Mouse (Mus musculus): Measurements from ENCODE around the gene Pirt. TPM values are rescaled to one million over a fixed set of nuclear protein-coding genes. Genes with fewer than 3 reads are reported as not detected.

The Pirt gene
- polyA plus RNA-seq, 1 experiment from 2014 or later: 0.89 TPM

DNA sequence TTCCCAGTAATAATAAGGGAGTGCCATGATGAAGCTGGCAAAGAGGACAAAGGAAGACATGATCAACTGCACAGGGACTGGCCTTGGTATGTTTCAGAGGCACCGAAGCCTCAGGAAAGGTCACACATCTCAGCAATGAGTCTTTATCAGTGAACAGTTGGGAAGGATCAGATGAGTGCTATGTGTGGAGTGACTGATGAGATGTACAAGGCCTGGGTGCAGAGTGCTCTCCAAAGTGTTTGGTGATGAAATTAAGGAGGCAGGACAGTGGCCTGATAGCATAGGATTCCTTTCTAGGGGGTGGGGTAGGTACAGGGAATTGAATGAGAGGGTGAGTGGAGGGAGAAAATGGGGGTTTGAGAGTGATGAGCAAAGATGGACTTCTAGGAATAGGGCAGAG is 51.7 kb downstream of the Pirt start:
- Histone ChIP-seq H3K27ac (replicated peaks; ENCODE audit: low read depth, low read length) (no peak overlapping the region), H3K9me3 (ENCODE audit: control insufficient read depth, low read length) (no peaks in the 10 kb centered on the region), H3K4me1 (ENCODE audit: control insufficient read depth, insufficient read depth, low read length) (no peaks in the 10 kb centered on the region), H3K36me3 (ENCODE audit: control insufficient read depth, insufficient read depth, low read length) (no peaks in the 10 kb centered on the region), H3K4me2 (ENCODE audit: low read length) (no peak overlapping the region), H3K27me3 (ENCODE audit: control insufficient read depth, insufficient read depth, low read length) (no peaks in the 10 kb centered on the region), H3K4me3 (replicated peaks; ENCODE audit: low read depth, low read length) (no peak overlapping the region), H3K9ac (replicated peaks; ENCODE audit: low read length) (no peak overlapping the region)
- DNase-seq (no peak), ATAC-seq (ENCODE audit: low FRiP score, low TSS enrichment) (no peak)
- 94% methylated on average over 1 of the region's 1 CpGs for WGBS

DNA sequence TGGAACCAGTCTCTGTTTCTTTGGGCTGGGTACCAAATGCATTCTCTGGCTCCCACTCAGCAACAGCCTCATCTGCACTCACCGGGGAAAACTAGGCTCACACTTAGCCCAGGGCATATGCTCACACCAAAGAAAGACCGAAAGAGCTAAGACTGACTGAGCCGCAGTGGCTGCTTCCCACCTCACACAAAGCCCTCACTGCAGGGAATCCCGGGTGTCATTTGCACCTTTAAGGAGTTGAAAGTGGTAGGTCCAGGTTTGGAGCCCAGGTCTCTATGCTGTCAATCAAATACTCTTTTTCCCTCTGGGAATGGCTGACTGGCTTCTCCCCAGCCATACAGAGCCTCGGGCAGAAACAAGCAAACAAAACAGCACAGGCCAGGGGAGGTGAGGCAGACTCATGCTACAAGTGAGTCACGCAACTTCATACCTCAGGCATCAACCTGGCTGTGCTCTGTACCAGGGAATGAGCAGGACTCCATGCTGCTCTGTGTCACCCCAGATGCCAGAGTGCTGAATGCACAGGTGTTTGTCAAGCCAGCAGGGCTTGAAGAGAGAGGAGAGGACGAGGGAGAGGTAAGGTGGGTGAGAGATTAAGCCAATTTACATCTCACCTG is 54.8 kb downstream of the Pirt start:
- H3K27ac ChIP-seq (replicated peaks; ENCODE audit: low read depth, low read length): no peak overlapping the region
- H3K9ac ChIP-seq (replicated peaks; ENCODE audit: low read length): no peak overlapping the region
- no peaks in the 10 kb centered on the region for H3K36me3 ChIP-seq (ENCODE audit: control insufficient read depth, insufficient read depth, low read length)
- no peaks in the 10 kb centered on the region for H3K9me3 ChIP-seq (ENCODE audit: control insufficient read depth, low read length)
- no peaks in the 10 kb centered on the region for H3K27me3 ChIP-seq (ENCODE audit: control insufficient read depth, insufficient read depth, low read length)
- no peak for ATAC-seq (ENCODE audit: low FRiP score, low TSS enrichment)
- H3K4me3 ChIP-seq (replicated peaks; ENCODE audit: low read depth, low read length): no peak overlapping the region
- 26% methylated on average over 7 of the region's 7 CpGs for WGBS
- H3K4me2 ChIP-seq (ENCODE audit: low read length): no peak overlapping the region
- no peaks in the 10 kb centered on the region for H3K4me1 ChIP-seq (ENCODE audit: control insufficient read depth, insufficient read depth, low read length)
- DNase-seq: no peak

DNA sequence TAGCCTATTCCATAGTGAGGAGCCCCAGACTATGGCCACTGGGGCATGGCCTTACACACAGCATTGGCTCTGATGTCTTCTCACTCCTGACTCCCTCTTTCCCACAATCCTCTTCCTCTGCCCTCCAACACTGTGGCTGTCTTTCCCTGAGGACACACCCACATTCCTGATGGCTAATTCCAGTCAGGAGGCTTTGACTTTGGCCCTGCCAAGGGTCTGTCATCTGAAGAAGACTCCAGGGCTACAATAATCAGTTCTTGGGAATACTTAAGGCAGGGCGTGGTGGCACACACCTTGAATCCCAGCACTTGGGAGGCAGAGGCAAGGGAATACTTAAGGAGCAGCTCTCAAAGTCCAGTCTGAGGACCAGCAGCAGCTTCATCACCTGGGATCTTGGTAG is 56.8 kb downstream of the Pirt start:
- H3K27ac ChIP-seq (replicated peaks; ENCODE audit: low read depth, low read length): no peak overlapping the region
- DNase-seq (no peak), ATAC-seq (ENCODE audit: low FRiP score, low TSS enrichment) (no peak)
- no peaks in the 10 kb centered on the region for H3K9me3 ChIP-seq (ENCODE audit: control insufficient read depth, low read length)
- 94% methylated on average over 1 of the region's 1 CpGs for WGBS
- no peak overlapping the region for H3K9ac ChIP-seq (replicated peaks; ENCODE audit: low read length)
- no peaks in the 10 kb centered on the region for H3K36me3 ChIP-seq (ENCODE audit: control insufficient read depth, insufficient read depth, low read length)
- no peaks in the 10 kb centered on the region for H3K27me3 ChIP-seq (ENCODE audit: control insufficient read depth, insufficient read depth, low read length)
- H3K4me1 ChIP-seq (ENCODE audit: control insufficient read depth, insufficient read depth, low read length): no peaks in the 10 kb centered on the region
- no peak overlapping the region for H3K4me2 ChIP-seq (ENCODE audit: low read length)
- no peak overlapping the region for H3K4me3 ChIP-seq (replicated peaks; ENCODE audit: low read depth, low read length)

DNA sequence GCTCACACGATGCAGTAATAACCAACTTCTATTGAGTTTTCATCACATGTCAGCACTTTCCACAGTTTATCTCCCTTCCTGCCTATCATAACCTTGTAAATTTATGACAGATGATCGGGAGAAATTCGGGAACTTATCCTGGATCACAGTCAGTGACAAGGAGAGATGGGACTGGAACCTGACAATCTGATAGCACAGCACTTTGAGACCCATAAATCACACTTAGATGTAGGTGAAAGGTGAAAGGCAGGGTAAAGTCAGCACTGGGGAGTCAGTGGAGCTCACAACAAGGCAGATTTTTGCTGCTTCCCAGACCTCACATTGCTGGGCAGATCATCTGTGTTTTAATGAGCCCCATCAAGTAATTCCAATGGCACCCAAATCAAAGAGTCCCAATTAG is 61.7 kb downstream of the Pirt start:
- WGBS: 87% methylated on average over 3 of the region's 3 CpGs
- no peaks in the 10 kb centered on the region for H3K9me3 ChIP-seq (ENCODE audit: control insufficient read depth, low read length)
- DNase-seq: no peak

DNA sequence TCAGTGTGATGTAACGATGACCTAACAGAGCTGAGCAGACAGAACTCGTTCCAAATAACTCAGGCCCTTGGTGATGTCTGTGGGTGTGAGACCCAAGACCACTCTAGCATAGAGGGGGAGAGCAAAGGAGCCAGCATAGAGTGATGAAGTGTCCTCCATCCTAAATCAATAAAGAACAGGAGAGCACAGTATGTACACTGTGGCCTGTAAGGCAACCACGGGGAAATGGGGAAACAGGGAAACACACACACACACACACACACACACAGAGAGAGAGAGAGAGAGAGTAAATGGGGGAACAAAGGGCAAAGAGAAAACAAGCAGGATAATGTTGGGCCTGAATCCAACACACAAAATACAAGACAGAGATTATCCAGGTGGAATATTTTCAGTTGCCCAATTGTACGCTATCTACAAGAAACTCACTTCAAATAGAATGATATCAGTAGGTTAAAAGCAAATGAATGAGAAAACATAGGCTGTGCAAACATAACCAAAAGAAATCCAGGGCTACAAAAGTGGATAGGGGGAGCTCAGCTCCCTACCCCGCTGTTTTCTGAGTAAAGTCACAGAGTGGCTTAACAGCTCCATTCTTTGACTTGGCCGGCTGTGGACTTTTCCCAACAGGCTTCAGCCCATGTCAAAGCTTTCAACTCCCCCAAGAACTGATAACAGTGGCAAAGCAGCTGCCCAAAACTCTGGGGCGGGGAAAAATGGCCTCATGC is 64.0 kb downstream of the Pirt start:
- WGBS: 90% methylated on average over 7 of the region's 7 CpGs
- DNase-seq (no peak), ATAC-seq (ENCODE audit: low FRiP score, low TSS enrichment) (no peak)
- no peak overlapping the region for H3K27ac ChIP-seq (replicated peaks; ENCODE audit: low read depth, low read length)
- H3K9ac ChIP-seq (replicated peaks; ENCODE audit: low read length): no peak overlapping the region
- H3K4me2 ChIP-seq (ENCODE audit: low read length): no peak overlapping the region
- H3K9me3 ChIP-seq (ENCODE audit: control insufficient read depth, low read length): no peaks in the 10 kb centered on the region
- H3K4me3 ChIP-seq (replicated peaks; ENCODE audit: low read depth, low read length): no peak overlapping the region
- no peaks in the 10 kb centered on the region for H3K27me3 ChIP-seq (ENCODE audit: control insufficient read depth, insufficient read depth, low read length)
- no peaks in the 10 kb centered on the region for H3K4me1 ChIP-seq (ENCODE audit: control insufficient read depth, insufficient read depth, low read length)
- H3K36me3 ChIP-seq (ENCODE audit: control insufficient read depth, insufficient read depth, low read length): no peaks in the 10 kb centered on the region

More for the DNA sequence above, 61.7 kb downstream of the Pirt start:
- Histone ChIP-seq H3K4me1 (ENCODE audit: control insufficient read depth, insufficient read depth, low read length) (no peaks in the 10 kb centered on the region), H3K27me3 (ENCODE audit: control insufficient read depth, insufficient read depth, low read length) (no peaks in the 10 kb centered on the region), H3K4me3 (replicated peaks; ENCODE audit: low read depth, low read length) (no peak overlapping the region), H3K9ac (replicated peaks; ENCODE audit: low read length) (no peak overlapping the region), H3K27ac (replicated peaks; ENCODE audit: low read depth, low read length) (no peak overlapping the region), H3K36me3 (ENCODE audit: control insufficient read depth, insufficient read depth, low read length) (no peaks in the 10 kb centered on the region), H3K4me2 (ENCODE audit: low read length) (no peak overlapping the region)
- no peak for ATAC-seq (ENCODE audit: low FRiP score, low TSS enrichment)

Other genes with a start within 250 kb of the Pirt start
- gene Tmem238l, start 44.7 kb downstream of the Pirt start, polyA plus RNA-seq (2014; fragmentation: Nextera tagmentation; extraction: Ambion mirVana): not detected in 2 replicates
- 0.30 and 0.50 TPM in 2 replicates for gene Tmem220, start 113.2 kb downstream of the Pirt start, polyA plus RNA-seq (2014; fragmentation: Nextera tagmentation; extraction: Ambion mirVana)
- gene Adprm, start 140.6 kb downstream of the Pirt start, polyA plus RNA-seq (2014; fragmentation: Nextera tagmentation; extraction: Ambion mirVana): 29.3 and 36.6 TPM in 2 replicates
- gene Sco1, start 140.7 kb downstream of the Pirt start, polyA plus RNA-seq (2014; fragmentation: Nextera tagmentation; extraction: Ambion mirVana): 11.3 and 13.1 TPM in 2 replicates
- 0.12 and 0.18 TPM in 2 replicates for gene Myh3, start 166.3 kb downstream of the Pirt start, polyA plus RNA-seq (2014; fragmentation: Nextera tagmentation; extraction: Ambion mirVana)

All from midbrain, embryonic 14.5 days (tissue).